Mouse (Mus musculus) cortical plate, adult 2 months (tissue): Measurements from ENCODE around the gene Dusp5. TPM values are rescaled to one million over a fixed set of nuclear protein-coding genes. Genes with fewer than 3 reads are reported as not detected.

Experiments
- H3K27ac ChIP-seq: fragments of 200-500 bp; 2 replicates; pipeline ENCODE4 v1.5.1; 2012; ENCODE audit warnings: low read length, control low read depth, inconsistent platforms; ENCODE audit not compliant: insufficient read depth
- H3K4me1 ChIP-seq: fragments of 200-500 bp; 2 replicates; pipeline ENCODE4 v1.6.1; 2011; ENCODE audit warnings: low read length; ENCODE audit not compliant: control insufficient read depth, insufficient read depth
- H3K4me3 ChIP-seq: fragments of 200-500 bp; 2 replicates; pipeline ENCODE4 v1.5.1; 2011; ENCODE audit warnings: mild to moderate bottlenecking, low read length, control low read depth; ENCODE audit not compliant: insufficient read depth
- CTCF ChIP-seq: fragments of 200-500 bp; IDR thresholded peaks from 2 replicates; pipeline ENCODE4 v1.5.1; 2011; ENCODE audit warnings: mild to moderate bottlenecking, control low read depth, low read length; ENCODE audit not compliant: insufficient read depth; ENCODE audit errors: extremely low read depth
- POLR2A ChIP-seq: fragments of 200-500 bp; IDR thresholded peaks from 2 replicates; pipeline ENCODE4 v1.6.1; 2011; ENCODE audit warnings: mild to moderate bottlenecking, low read length, control low read depth; ENCODE audit not compliant: insufficient read depth; ENCODE audit errors: extremely low read depth
- polyA plus RNA-seq: library from polyadenylated mRNA; depleted of rRNA; stranded (reverse); fragments of >200 nt; gene quantifications from 2 replicates; pipeline ENCODE4 v1.2.3, GENCODE M21; 2012

Dusp5 gene
- polyA plus RNA-seq, 1 experiment, result 11.8 TPM

DNA sequence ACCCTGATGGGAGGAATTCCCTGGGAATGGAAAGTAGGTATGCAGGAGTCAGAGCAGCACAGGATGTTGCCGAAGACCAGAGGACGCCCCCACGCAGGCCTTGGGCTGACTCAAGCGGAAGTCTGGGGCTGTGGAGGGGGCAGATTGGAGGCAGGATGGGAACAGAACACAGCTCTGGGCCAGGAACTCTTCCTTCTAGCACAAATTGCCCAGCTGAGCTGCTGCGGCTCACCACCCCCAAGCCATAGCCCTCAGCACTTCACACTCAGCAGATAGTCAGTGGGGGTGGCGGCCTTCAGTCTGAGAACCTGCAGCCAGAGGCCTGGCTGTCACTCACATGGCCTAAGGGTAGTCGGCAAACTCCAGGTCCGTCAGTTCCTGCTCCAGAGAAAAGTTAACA, 21.4 kb upstream of the Dusp5 start:
- no peak overlapping the region for H3K4me3 ChIP-seq
- peaks cover 4% of the 10 kb centered on the region; the same call in 1 of the 2 replicates for H3K4me1 ChIP-seq
- TF ChIP-seq CTCF, result no peak
- no peak for TF ChIP-seq POLR2A
- no peak overlapping the region for H3K27ac ChIP-seq

DNA sequence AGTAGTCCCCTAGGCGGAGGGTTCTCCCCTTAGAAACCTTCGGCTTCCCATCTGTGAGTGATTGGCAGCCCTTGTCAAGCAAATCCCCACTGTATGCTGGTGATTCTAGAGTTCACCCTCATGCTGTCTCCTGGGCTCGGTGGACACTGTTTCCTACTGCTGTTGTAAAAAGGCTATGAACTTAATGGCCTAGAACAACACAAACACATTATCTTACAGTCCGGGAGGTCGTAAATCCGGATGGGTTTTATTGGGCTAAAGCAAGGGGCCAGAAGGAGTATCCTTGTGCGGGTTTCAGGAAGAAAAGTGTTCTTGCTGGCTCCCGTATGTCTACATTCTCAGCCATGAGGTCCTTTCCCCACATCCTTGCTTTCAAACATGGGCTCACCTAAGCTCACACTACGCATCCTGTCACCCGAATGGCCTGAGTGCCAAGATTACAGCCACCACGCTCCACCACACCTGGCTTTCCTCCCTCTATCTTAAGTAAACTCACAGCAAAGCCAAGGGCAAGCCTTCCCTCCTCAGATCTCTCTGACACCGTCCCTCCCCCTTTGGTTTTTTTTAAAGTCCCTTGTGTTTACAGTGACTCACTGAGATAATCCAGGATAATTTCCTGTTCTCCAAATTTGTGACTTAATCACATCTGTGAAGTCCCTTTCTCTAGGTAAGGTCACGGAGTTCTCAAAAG, 17.5 kb upstream of the Dusp5 start:
- TF ChIP-seq POLR2A, result no peak
- TF ChIP-seq CTCF, result no peak
- Histone ChIP-seq H3K4me1 (no peaks in the 10 kb centered on the region), H3K4me3 (no peak overlapping the region), H3K27ac (no peak overlapping the region)

- H3K27ac ChIP-seq, result no peak overlapping the region
- H3K4me3 ChIP-seq, result no peak overlapping the region
- TF ChIP-seq CTCF, result no peak
- no peak for TF ChIP-seq POLR2A
- no peaks in the 10 kb centered on the region for H3K4me1 ChIP-seq
Observed at GRCm38 (mm10) chr19:53517370-53518096, 11.4 kb upstream of the Dusp5 start.

DNA sequence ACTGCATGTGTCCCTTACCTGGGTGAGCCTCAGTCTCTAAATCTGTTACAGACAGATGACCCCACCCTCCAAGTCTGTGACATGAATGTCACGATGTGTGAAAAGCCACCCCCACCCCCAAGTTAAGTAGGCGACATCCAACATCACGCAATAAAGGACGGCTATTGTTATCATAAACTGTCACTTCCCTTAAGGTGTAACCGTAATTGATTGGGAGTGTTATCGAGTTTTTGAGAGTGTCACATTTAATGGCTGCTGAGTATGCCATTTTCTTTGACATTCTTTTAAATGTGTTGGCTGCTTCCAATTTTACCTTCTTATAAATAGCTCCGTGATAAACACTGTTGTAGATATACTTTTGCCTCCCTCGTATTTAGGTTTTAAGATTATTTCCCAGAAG, 9.4 kb upstream of the Dusp5 start:
- TF ChIP-seq POLR2A (no peak), CTCF (no peak)
- H3K27ac ChIP-seq, result no peak overlapping the region
- H3K4me1 ChIP-seq, result no peaks in the 10 kb centered on the region
- no peak overlapping the region for H3K4me3 ChIP-seq

DNA sequence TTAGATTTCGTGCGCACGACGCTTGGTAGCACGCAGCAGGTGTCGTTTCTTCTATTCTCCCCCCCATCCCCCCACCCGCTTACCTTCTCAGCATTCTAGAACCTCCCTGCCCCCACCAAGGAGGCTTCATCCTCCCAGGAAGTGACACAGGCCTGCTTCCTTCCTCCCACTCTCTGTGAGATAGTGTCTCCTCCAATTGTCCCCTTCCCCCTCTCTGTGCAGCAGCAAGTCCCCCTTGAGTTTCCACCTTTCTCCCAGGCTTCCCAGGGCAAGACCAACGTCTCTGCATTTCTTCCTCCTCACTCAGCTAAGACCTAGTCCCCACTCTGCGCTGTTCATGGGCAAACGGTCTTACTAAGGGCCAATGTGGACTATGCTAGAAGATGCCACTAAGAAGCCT, 8.9 kb upstream of the Dusp5 start:
- TF ChIP-seq CTCF (no peak), POLR2A (no peak)
- Histone ChIP-seq H3K27ac (no peak overlapping the region), H3K4me1 (no peaks in the 10 kb centered on the region), H3K4me3 (no peak overlapping the region)

GRCm38 (mm10) chr19:53521137-53521795, 7.6 kb upstream of the Dusp5 start:
- no peak overlapping the region for H3K27ac ChIP-seq
- no peak overlapping the region for H3K4me3 ChIP-seq
- no peak for TF ChIP-seq POLR2A
- TF ChIP-seq CTCF, result no peak
- H3K4me1 ChIP-seq, result no peaks in the 10 kb centered on the region

- H3K4me3 ChIP-seq, result no peak overlapping the region
- no peak for TF ChIP-seq POLR2A
- no peak for TF ChIP-seq CTCF
- H3K4me1 ChIP-seq, result peaks cover 2% of the 10 kb centered on the region; the same call in 1 of the 2 replicates
- no peak overlapping the region for H3K27ac ChIP-seq
Observed at GRCm38 (mm10) chr19:53527480-53527879, 1.4 kb upstream of the Dusp5 start.

- Histone ChIP-seq H3K27ac (no peak overlapping the region), H3K4me3 (peak overlapping the region; percentile 49), H3K4me1 (peaks cover 2% of the 10 kb centered on the region; the same call in 1 of the 2 replicates)
- no peak for TF ChIP-seq CTCF
- no peak for TF ChIP-seq POLR2A
Observed at GRCm38 (mm10) chr19:53528131-53528621, 733 bp upstream of the Dusp5 start.

GRCm38 (mm10) chr19:53529455-53529704, 471 bp downstream of the Dusp5 start:
- Histone ChIP-seq H3K27ac (peak overlapping the region; percentile 44), H3K4me1 (peaks cover 2% of the 10 kb centered on the region), H3K4me3 (peak overlapping the region; percentile 49)
- TF ChIP-seq CTCF, result no peak
- no peak for TF ChIP-seq POLR2A
